Mouse (Mus musculus) frontal cortex, adult 2 months (tissue): Measurements from ENCODE around the gene C1qtnf9. TPM values are rescaled to one million over a fixed set of nuclear protein-coding genes. Genes with fewer than 3 reads are reported as not detected.
A peak's percentile ranks its signal among the peaks of the same experiment; 100 is the strongest.

Experiments
- DNase-seq, 2 experiments: peaks; one replicate each; pipeline ENCODE4 v3.0.0; 2022; ENCODE audit warnings: low spot score in 1 of 2; ENCODE audit errors: extremely low spot score in 1 of 2
- polyA plus RNA-seq: library from polyadenylated mRNA; depleted of rRNA; stranded (reverse); fragments of >200 nt; gene quantifications from 2 replicates; pipeline ENCODE4 v1.2.3, GENCODE M21; 2012

Gene C1qtnf9
- polyA plus RNA-seq, 1 experiment: 0.50 TPM

DNA sequence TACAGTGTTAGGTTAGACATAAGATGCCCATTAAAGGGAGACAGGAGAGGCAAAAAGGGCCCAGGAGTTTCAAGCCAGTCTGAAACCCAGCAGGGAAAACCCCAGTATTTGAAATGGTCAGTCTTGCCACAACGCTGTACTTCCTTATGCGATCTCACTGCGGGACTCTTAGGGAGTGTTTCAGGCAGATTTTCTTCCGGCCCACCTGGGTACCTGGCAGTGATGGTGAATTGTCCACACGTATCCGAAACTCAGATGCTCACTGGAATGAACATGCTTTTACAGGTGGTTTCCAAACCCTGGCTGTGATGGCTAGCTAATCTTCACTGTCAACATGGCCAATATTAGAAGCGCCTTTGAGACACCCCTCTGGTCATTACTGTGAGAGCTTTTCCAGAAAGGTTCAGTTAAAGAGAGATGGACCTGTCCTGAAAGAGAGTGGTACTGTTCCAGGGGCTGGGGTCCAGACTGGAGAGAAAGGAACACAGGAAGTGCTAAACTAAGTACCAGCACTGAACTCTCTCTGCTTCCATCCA is 14.3 kb downstream of the C1qtnf9 start:
- no peak for DNase-seq

DNA sequence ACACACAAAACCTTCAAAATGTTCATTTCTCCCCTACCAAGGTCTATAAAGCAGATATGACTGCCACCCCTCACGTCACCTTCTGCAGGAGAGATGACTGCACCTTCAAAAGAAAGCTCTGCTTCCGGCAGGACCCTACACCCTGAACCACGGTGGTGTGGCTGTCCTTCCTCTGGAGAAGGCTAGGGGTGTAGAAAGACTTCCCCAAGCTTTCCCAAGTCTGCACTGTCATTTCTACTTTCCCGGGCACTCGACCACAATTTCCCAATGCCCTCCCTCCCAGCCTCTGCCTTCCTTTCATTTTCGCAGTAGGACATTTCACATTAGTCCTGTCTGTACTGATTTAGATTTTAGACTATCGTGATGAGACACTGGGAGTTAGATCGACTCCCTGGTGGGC is 15.3 kb downstream of the C1qtnf9 start:
- no peak for DNase-seq

DNA sequence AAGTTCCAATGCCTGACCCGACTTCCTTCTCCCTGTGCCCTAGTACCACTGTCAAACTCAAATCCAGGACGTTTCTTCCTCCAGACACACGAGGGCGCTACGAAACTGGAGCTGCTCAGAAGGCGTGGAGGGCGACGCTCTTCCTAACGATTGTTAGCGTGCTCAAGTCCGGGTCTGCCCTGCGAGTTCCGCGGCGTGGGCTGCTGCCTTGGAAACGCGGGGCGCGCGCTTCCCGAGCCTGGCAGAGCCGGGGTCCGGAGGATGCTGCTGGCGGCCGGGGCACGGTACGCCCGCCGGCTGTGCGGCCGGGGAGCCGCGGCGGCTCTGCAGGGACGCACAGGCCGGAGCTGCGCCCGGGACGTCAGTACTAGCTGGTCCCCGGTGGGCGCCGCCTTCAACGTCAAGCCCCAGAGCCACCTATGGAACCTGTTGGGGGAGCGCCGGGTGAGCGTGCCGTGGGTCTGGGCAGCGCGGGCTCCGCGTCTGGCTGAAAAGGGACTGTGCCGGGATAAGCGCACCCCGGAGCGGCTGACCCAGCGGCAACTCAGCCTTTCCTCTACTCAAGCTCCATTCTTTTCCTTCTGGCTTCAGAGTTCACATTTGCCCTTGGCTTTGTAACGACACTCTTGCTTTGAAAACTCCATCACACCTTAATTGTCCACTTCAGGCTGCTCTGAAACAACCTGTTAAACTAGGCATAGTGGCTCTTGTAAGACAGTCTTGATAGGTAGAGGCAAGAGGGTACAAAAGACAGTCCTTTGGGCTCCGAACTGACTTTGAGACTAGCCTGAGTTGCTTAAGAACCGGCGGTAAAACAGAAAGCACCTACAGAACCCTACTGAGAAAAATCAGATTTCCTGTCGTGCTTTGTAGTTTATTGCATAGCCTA is 16.7 kb downstream of the C1qtnf9 start, which contains the start of gene Mipep:
TSS of gene Mipep (plus strand) at position 147 of the 889 bp plus-strand sequence.
- peak; percentile 62 to 94 for DNase-seq

DNA sequence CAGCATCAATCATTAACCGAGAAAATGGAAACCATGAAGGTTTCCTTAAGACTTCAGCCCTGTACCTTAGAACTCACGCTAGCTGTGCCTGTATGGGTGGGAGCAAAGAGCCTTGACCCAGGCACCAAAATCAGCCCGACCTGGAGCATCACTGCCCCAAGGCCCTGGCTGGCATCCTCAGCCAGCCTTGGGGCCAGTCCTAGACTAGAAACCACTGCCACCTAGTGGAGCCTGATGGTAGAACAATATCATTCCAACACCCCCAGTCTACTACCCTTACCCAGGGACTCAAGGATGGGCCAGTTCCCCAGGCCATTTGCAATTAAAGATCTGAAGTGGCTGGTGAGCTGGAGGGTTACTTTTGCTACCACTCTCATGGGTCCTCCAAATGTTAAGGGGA is 22.2 kb downstream of the C1qtnf9 start:
- DNase-seq: peak in 1 of 2 experiments; percentile 72

DNA sequence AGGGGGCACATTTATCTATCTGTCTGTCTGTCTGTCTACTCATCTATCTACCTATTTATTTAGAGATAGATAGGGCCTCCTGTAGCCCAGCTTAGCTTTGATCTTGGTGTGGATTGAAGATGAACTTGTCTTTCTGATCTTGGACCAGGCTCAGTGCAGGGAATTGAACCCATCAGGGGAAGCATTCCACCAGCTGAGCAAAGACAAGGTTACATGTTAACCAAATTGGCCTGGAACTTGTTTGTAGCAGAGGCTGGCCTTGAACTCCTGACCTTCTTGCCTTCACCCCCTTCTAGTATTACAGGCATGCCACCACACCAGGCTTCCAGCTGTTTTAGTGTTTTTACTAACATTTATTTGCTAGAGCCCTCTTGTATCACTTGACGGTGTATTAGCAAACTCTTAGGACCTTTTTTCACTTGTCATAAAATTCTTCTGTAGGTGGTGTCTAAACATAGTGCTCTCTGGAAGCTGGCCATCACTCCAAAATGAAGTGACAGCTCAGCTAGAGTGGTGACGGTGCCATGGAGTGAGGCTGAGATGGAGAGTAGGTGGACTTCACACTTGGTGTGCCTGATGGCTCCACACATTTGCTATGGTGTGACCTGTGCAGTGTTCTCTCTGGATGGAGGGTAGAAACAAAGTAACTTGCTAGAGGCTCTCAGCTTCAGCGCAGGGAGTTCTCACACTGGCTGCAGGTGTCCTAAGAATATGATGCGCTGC is 28.8 kb downstream of the C1qtnf9 start:
- DNase-seq: peak in 1 of 2 experiments; percentile 43

DNA sequence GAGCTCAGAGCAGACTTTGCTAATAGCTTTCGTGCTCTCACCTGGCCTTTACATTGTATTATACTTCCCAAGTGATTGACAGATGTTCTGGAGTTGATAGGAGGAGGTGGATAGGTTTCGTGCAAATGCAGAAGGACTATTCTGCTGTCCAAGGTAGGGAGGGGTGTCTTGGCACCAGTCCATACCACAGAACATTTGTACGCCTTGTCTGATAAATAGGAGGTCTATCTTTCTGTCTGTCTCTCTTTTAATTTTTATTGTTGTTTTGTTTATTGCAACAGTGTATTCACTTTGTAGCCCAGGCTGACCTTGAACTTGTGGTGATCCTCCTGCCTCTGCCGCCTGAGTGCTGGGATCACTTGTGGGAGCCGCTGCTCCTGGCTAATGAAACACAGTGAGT is 29.7 kb downstream of the C1qtnf9 start:
- DNase-seq: no peak

DNA sequence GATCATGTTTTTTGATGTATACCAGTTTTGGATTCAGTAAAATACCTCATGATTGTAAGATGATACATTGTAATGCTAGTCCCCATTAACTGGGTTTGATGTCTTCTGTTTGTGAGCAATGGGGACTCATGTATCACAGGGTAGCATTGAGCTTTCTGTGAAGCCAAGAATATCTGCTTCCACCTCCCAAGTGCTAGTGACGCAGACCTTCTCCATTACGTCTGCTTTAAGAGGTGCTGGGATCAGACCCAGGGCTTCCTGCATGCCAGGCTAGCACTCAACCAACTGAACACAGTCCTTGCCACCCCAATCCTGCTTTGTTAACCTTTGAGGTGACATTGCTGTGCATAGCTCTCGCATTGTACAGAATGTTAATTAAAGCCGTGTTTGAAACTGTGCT is 30.8 kb downstream of the C1qtnf9 start:
- no peak for DNase-seq

DNA sequence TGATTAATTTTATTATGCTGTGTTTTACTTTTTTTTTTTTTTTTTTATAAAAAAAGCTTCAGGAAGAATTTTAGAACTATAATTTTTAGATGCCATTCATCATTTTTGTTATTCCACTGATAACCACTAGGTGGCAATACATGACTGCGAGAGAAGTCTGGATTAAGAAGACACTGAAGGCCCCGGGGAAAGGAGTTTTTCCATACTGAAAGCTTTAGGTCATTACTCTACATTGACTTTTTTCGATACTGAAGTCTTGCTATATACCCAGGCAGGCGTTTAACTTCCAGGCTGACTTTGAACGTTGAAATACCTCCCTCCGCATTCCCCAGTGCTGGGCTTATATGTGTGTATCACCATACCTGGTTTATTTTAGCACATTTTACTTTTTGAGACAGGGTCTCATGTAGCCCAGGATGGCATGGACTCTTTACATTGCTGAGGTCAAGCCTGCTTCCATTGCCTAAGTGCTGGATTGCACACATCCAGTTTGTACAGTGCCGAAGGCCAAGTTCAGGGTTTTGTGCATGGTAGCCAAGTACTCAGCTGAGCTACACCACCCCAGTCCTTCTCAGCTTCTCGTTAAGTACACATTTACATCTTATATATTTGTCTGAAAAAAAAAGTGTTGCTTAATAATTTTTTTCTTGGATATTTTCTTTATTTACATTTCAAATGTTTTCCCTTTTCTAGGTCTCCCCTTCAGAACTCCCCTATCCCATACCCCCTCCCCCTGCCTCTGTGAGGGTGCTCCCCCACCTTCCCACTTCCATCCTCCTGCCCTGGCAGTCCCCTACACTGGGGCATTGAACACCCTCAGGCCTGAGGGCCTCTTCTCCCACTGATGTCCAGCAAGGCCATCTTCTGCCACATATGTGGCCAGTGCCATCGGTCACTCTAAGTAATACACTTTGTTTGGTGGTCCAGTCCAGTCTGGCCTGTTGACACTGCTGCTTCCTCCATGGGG is 32.1 kb downstream of the C1qtnf9 start:
- peak in 1 of 2 experiments; percentile 69 for DNase-seq

DNA sequence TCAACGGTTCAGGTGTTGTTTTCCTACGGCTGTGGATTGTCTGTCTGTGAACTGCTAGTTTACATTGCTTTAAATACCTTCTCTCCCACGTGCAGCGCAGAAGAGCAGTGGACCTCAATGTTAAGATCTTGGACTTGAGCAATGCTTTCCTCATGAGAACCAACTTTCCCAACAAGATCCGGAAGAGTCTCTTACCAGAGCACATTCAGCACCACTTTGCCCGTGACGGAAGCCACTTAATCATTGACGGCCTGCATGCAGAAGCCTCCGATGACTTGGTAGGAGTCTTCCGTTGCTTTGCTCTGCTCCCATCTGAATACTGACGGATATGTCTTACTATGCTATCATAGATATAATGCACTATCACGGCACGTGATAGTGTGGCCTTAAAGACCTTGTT is 34.1 kb downstream of the C1qtnf9 start:
- DNase-seq: no peak

DNA sequence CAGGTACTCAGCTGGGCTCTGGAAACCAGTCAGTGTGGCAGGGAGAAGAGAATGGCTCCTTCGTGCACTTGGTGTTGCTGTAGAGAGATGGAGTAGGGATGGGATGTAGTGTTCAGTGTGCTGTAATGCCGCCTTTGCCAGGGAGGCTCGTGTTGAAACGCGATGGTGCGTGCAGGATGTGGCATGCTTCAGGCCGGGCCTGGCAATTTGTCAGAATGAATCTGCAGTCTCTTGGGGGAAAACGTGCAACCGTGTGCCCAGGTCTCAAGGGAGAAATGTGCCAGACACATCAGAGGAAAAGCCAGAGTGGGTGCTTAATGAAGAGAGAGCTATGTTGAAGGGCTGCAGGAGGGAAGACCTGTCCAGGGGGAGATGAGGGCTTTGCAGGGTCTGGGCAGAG is 37.0 kb downstream of the C1qtnf9 start:
- DNase-seq: no peak

DNA sequence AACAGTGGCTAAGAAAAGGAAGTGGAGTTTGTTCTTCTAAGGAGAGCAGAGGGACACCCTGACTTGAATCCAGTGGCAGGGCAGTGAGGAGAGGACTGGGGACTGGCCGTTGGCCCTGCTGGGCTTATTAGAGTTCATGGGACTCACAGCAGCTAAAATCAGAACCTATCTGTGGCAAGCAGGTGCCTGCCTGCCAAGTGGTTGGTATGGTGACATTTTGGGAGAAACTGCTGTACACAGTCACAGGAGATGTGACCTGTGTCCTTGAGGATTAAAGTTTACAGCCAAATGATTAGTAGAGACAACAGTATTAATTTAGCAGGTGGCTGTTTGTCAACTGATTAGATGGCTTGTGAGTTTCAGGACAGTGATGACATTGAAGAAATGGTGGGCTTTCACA is 37.9 kb downstream of the C1qtnf9 start:
- DNase-seq: no peak

DNA sequence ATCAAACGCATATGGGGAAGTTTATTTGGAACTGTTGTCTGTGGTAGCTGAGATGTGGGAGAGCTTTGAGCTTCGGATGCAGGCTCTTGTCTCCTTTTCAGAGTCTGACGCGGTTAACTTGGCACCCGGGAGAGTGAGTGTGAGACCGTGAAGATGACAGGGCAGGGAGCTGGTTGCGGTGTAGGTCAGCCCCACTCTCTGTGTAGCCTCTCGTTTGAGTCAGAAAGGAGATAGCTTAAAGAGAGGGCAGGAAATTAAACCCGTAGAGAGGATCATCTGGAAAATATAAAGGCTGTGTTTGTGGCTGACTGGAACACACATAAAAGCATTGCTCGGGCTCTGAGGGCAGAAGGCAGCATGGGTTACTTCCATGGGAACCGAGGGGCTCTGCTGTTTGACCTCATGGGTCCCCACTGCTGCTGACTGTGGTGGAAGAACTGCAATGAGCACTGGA is 39.0 kb downstream of the C1qtnf9 start:
- DNase-seq: peak in 1 of 2 experiments; percentile 56

DNA sequence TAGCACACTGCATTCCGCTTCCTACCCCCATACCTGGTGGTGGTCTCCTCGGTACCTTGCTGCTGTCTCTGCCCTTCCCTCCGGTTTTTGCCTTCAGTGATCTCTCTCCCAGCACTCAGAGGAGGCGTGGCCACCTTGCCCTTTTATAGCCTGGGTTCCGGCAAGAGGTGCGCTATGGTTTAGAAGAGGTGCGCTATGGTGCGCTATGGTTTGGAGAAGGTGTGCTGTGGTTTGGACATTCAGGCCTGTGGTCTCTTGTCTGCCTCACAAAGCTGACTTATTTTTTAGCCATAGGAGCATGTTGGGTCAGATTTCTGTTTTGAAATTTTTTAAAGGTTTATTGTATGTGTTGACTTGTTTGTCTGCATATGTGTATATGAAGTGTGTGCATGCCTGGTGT is 41.9 kb downstream of the C1qtnf9 start:
- DNase-seq: no peak

DNA sequence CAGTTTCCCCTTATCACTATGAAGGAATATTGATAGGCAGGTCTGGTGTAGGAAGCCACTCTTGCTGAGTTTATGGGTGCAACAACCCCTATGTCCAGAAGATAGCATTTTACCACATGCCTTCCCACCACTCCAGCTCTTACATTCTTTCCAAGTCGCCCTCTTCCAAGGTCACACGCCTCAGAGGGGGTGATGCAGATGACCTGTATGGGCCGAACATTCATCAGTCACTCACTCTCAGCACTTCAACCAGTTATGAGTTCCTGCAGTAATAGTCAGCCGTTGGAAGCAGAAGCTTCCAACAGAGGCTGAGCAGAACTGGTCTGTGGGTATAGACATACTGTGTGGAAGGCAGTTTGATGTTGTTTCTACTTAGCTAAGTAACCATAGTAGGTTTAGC is 43.6 kb downstream of the C1qtnf9 start:
- DNase-seq: no peak

DNA sequence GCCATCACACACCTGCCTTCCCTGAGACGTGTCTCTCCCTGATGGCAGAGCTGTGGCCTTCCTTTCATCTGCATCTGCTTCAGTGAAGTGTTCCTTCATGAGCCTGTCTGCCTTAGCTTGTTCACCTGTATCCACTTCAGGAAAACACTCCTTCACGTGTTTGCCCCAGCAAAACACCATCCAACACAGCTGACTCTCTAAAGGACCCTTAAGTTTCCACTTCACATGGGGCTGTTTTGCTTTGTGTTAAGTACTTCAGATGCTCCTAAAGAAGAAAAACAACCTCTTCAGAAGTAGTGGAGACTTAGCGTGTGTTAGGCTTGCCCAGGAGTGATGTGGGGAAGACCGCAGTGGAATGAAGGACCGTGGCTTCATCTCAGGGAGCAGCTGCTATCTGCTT is 47.2 kb downstream of the C1qtnf9 start:
- DNase-seq: no peak

DNA sequence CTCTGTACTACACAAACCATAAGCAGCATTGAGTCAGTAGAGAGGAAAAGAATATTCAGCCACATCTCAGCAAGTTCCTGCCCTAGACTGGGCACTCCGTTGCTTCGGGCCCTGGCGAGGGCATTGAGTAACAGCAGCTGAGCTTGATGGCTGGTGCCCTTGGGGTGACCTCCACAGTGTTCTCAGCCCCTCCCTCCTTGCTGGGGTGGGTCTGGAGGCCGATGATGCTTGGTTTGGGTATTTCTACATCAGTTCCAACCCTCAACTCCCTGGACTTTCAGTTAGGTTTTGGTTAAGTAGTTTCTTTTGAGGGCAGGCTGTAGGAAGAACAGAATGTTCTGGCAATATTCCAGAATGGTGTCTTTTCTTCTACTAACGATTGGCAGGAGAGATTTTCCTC is 50.1 kb downstream of the C1qtnf9 start:
- DNase-seq: no peak

DNA sequence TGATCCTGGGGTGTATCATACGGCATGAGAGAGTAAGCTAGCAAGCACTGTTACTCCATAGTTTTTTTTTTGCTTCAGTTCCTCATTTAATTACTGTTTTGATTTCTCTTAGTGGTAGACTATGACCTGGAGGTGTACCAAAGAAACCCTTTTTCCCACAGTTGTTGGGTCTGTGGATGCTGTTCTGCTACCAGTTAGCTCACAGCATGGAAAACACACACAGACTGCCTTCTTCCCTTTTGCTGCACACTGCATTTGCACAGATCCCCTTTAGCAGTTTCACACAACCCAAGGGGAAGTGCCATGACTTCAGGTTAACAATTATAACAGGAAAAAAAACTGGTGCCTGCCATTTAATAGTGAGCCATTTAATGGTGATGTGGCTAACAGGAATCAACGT is 62.2 kb downstream of the C1qtnf9 start:
- no peak for DNase-seq
